Mouse (Mus musculus): Measurements from ENCODE around the gene Sestd1.

The Sestd1 gene

GRCm38 (mm10) chr2:77232604-77233003, 47.8 kb downstream of the Sestd1 start:
- intact Hi-C loops (cut with DNase I) = no loop called here

- intact Hi-C loops (cut with DNase I) = no loop called here
Observed at GRCm38 (mm10) chr2:77220960-77221359, 59.4 kb downstream of the Sestd1 start.

DNA sequence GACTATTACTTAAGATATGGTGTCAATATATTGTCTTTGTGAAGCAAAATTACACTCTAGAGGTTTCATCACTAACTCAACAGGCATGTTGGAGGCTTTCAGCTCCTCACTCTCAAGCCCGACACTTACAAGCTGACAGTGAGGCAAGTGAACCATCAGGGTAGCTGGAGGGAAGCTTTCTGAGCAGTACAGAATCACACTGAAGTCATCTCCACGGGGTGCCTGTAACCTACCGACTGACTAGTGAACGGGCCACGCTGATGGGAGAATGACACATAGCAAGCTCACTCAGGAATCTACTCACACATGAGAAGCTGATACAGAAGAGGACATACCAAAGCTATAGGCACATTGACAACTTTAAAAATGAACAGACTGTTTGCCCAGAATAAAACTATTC, 67.5 kb downstream of the Sestd1 start:
- intact Hi-C loops (cut with DNase I) = no loop called here

GRCm38 (mm10) chr2:77206951-77207350, 73.4 kb downstream of the Sestd1 start:
- intact Hi-C loops (cut with DNase I) = loop anchor here (10.0 kb wide), 1 partner anchor 232 kb away; no protein-coding TSS in a partner anchor

- intact Hi-C loops (cut with DNase I) = loop anchor here (10.0 kb wide), 1 partner anchor 229 kb away; no protein-coding TSS in a partner anchor
Observed at GRCm38 (mm10) chr2:77203916-77204315, 76.5 kb downstream of the Sestd1 start.

DNA sequence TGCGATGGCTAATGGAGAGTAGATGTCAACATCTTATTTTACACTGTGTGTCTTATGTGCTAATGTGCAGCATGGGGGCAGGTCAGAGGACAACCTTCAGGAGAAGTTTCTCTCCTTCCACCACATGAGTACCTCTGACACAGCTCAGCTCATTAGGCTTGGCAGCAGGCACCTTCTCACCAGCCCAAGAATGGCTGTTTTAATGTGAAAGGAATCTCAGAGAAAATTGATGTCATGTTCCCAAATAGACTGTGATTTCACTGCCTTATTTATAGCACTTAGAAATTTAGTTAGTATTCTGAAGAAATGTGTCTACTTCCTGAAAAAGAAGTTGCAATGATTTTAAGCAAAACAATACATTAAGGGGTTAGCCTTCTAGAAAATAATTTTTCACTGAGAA, 78.5 kb downstream of the Sestd1 start:
- intact Hi-C loops (cut with DNase I) = loop anchor here (10.0 kb wide), 1 partner anchor 227 kb away; no protein-coding TSS in a partner anchor

GRCm38 (mm10) chr2:77200958-77201614, 79.3 kb downstream of the Sestd1 start:
- intact Hi-C loops (cut with DNase I) = loop anchor here (10.0 kb wide), 1 partner anchor 226 kb away; no protein-coding TSS in a partner anchor

DNA sequence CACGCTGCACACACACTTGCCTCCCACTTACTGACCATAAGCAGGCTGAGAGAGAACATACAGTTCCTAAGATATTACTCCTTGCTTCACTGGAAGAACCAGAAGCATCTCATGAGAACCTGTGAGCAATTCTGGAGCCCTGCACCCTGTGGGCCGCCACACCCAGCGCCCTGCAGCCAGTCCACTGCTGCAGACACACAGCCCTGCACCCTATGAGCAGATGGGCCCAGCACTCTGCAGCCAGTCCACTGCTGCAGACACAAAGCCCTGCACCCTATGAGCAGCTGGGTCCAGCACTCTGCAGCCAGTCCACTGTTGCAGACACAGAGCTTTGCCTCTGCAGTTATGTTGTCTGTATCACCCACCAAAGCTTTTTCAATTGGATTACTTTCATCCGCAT, 80.0 kb downstream of the Sestd1 start:
- intact Hi-C loops (cut with DNase I) = loop anchor here (10.0 kb wide), 1 partner anchor 226 kb away; no protein-coding TSS in a partner anchor

DNA sequence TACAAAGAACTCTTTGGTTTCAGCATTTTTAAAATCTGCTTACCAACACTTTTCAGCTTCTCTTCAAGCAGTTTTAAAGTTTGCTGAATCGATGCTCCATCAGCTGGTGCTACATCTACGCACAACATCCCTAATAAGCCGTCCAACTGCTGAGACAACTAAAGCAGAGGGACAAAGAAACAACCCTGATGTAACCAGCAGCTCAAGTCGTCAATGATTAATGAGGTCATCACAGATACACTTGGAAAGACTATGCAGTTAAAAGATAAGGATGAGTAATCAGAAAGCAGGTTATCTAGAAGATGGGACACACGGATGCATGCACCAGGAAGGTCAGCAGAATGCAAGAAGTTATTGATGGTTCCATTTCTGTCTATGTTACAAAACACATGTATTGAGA, 82.1 kb downstream of the Sestd1 start:
- intact Hi-C loops (cut with DNase I) = loop anchor here (5.0 kb wide), 2 partner anchors 116 to 131 kb away; no protein-coding TSS in a partner anchor

- intact Hi-C loops (cut with DNase I) = loop anchor here (5.0 kb wide), 2 partner anchors 115 to 130 kb away; no protein-coding TSS in a partner anchor
Observed at GRCm38 (mm10) chr2:77196819-77197218, 83.6 kb downstream of the Sestd1 start.

- intact Hi-C loops (cut with DNase I) = loop anchor here (5.0 kb wide), 2 partner anchors 113 to 128 kb away; no protein-coding TSS in a partner anchor
Observed at GRCm38 (mm10) chr2:77195056-77195455, 85.3 kb downstream of the Sestd1 start.

- intact Hi-C loops (cut with DNase I) = no loop called here
Observed at GRCm38 (mm10) chr2:77191811-77192210, 88.6 kb downstream of the Sestd1 start.

DNA sequence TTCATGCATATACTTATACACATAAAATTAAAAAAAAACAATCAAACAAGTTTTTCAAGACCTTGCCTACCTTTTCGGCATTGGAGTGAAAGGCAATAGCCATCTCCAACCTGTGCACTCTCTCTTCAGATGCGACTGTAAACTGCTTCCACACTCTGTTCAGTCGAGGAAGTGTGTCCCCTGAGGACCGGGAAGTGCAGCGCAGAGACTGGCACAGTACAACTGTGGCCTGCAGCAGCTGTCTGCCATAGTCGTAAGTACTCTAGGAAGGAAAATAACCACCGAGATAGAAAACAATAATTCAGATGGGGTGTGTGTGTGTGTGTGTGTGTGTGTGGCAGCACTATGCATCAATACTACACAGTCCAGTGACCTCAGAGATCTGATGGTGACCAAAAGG, 89.5 kb downstream of the Sestd1 start:
- intact Hi-C loops (cut with DNase I) = no loop called here

DNA sequence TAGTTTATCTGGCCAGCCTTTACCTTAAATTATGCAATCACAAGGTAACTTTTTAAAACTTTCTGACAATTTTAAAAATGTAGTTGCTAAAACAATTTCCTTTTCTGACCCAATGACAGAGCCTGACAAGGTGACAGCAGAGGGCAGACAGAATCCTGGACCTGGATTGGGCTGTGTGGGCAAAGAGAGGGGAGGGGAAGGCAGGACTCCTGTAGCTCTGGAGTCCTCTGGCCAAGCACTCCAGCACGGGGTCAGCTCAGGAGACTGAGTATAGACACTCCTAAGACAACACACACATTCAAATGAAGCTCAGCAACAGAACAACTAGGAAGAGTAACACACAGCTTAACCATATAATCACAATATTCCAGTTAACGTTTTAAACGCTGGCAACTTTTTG, 90.1 kb downstream of the Sestd1 start:
- intact Hi-C loops (cut with DNase I) = no loop called here

GRCm38 (mm10) chr2:77189671-77190070, 90.7 kb downstream of the Sestd1 start:
- intact Hi-C loops (cut with DNase I) = no loop called here

DNA sequence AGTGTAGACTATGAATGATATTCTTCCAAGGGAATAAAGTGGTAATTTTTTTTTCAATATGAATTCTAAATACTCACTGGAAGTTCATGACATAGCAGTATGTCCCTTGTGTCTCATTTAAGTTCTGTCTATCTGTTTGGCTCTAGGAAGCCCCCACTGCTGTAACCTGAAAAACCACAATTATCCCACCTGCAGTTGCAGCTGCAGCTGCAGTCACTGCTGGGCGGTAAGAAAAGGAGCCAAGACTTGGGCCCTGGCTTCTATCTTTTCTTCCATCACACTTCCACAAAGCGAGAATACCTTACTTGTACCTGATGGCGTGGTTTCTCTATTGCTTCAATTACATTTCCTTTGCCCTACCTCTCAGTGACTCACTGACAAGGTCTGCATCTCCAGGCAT, 92.9 kb downstream of the Sestd1 start:
- intact Hi-C loops (cut with DNase I) = no loop called here

- intact Hi-C loops (cut with DNase I) = no loop called here
Observed at GRCm38 (mm10) chr2:77186912-77187311, 93.5 kb downstream of the Sestd1 start.

- intact Hi-C loops (cut with DNase I) = no loop called here
Observed at GRCm38 (mm10) chr2:77184049-77184571, 96.3 kb downstream of the Sestd1 start.

DNA sequence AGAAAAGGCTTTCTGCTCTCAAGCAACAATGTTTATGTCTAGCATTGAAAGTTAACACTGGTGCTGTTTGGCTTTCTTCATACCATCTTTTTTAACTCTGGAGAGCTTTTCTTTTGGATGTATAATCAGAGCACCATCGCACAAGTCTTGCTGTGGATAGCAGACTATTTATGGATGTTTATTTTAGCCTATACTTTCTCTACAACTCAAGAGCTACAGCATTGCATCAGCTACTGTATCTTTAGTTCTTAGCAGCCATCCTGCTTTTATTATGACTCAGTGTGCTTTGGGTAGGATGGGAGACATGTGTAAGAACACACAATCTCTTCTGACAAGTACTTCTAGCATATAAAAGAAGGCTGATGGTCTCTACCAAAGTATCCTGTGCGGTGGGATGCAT, 96.7 kb downstream of the Sestd1 start:
- intact Hi-C loops (cut with DNase I) = no loop called here

- intact Hi-C loops (cut with DNase I) = no loop called here
Observed at GRCm38 (mm10) chr2:77182996-77183380, 97.4 kb downstream of the Sestd1 start.

DNA sequence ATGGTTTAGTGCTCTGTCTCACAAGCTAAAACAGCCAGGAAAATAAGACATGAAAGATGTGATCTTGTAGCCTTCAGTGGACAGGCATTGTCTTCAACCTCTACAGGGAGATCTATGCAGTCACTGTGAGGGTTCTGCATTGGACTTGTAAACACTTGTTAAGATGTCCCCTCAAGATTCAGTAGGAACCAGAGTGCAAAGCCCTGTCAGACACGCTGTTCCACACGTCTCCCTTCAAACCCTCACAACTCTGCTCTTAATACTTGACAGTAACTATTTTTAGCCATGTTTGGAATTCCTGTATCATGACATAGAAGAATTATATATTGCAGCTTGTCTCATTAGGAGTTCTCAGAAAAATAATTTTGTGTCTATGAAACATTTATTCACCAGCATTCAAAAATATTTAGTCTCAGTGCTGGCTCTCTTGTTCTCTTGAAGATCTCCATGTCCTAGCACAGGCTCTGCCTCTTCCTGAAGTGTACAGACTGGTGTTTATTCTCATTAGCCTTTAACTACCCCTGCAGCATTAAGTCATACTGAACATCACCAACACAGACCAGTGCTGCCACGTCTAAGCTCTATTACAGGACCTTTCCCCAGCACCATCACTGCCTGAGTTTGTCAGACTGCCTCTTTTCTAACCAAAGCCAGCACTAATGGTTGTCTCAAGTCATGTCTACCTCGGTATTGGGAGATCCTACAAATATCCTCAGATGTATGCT, 98.0 kb downstream of the Sestd1 start:
- intact Hi-C loops (cut with DNase I) = no loop called here

DNA sequence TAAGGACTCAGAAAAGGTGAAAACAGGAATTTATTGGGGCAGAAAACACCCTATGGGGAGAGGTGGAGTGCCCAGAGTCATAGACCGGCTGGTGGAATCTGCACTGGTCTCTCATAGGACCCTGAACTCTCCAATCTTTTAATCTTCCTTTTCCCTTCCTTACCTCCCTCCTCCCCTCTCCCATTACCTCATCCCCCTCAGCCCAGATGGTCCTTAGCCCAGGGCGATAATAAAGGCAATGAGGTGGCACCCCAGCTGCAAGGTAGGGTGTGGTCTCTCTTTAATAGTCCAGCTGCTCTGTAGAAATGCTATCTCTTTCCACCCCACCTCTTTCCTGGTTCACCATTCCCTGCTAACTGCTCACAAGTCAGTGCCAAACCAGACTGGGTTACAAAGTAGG, 102.9 kb downstream of the Sestd1 start:
- intact Hi-C loops (cut with DNase I) = no loop called here
